Mouse (Mus musculus): Measurements from ENCODE around the gene Slc2a1.

GRCm38 (mm10) chr4:119125577-119126270 is 17.2 kb downstream of the Slc2a1 start:
- TF ChIP-seq CTCF (IDR thresholded peaks at IDR 0.05; ENCODE audit: low read depth), result no peak
- TF ChIP-seq EP300 (IDR thresholded peaks at IDR 0.05; ENCODE audit: low read depth), result no peak

All from liver, postnatal 0 days (tissue).